Mouse (Mus musculus) limb, embryonic 14.5 days (tissue): Measurements from ENCODE around the gene Cyp4x1. TPM values are rescaled to one million over a fixed set of nuclear protein-coding genes. Genes with fewer than 3 reads are reported as not detected.

Experiments used
- ATAC-seq: fragments of 200-750 bp; cut with Nextera tagmentation; 2 replicates; pipeline ENCODE4 v1.8.0; 2017; ENCODE audit warnings: low read depth, moderate number of reproducible peaks, moderate TSS enrichment; ENCODE audit not compliant: low FRiP score
- DNase-seq: peaks from one replicate; pipeline ENCODE4 v3.0.0-alpha.2; 2015; ENCODE audit warnings: low spot score
- H3K27ac ChIP-seq: fragments of 300-500 bp; sonication (generic); replicated peaks from 2 replicates; pipeline ENCODE4 v1.5.1; 2014; ENCODE audit warnings: low read depth, mild to moderate bottlenecking, low read length, moderate library complexity, mixed read lengths
- H3K27me3 ChIP-seq: fragments of 300-500 bp; sonication (generic); 2 replicates; pipeline ENCODE4 v1.6.1; 2014; ENCODE audit warnings: low read length, mixed read lengths; ENCODE audit not compliant: control insufficient read depth, insufficient read depth
- H3K36me3 ChIP-seq: fragments of 300-500 bp; sonication (generic); 2 replicates; pipeline ENCODE4 v1.6.1; 2014; ENCODE audit warnings: mild to moderate bottlenecking, low read length, moderate library complexity, mixed read lengths; ENCODE audit not compliant: control insufficient read depth, insufficient read depth
- H3K4me1 ChIP-seq: fragments of 300-500 bp; sonication (generic); 2 replicates; pipeline ENCODE4 v1.6.1; 2014; ENCODE audit warnings: antibody characterized with exemption, low read length, mixed read lengths; ENCODE audit not compliant: control insufficient read depth, insufficient read depth
- H3K4me2 ChIP-seq: fragments of 300-500 bp; sonication (generic); replicated peaks from 2 replicates; pipeline ENCODE4 v1.6.1; 2014; ENCODE audit warnings: low read depth, mild to moderate bottlenecking, low read length, moderate library complexity; ENCODE audit not compliant: severe bottlenecking
- H3K4me3 ChIP-seq: fragments of 300-500 bp; sonication (generic); replicated peaks from 2 replicates; pipeline ENCODE4 v1.5.1; 2014; ENCODE audit warnings: low read length
- H3K9ac ChIP-seq: fragments of 300-500 bp; sonication (generic); 2 replicates; pipeline ENCODE4 v1.6.1; 2014; ENCODE audit warnings: mild to moderate bottlenecking, low read depth, low read length, moderate library complexity; ENCODE audit not compliant: severe bottlenecking
- H3K9me3 ChIP-seq: fragments of 300-500 bp; sonication (generic); 2 replicates; pipeline ENCODE4 v1.6.1; 2016; ENCODE audit warnings: low read length; ENCODE audit not compliant: control insufficient read depth
- POLR2A ChIP-seq: fragments of 200-500 bp; IDR thresholded peaks from 2 replicates; pipeline ENCODE4 v1.8.0; 2012; ENCODE audit warnings: inconsistent platforms, mild to moderate bottlenecking, moderate library complexity, borderline replicate concordance; ENCODE audit not compliant: insufficient read depth, insufficient read length; ENCODE audit errors: extremely low read depth
- WGBS: fragments of 180-500 bp; shearing (Covaris S2); extraction: QIAGEN DNeasy Blood & Tissue Kit; methylation state at CpG from one replicate; pipeline ENCODE4 v1.1.7; 2014; 5-methylcytosine and 5-hydroxymethylcytosine counted together
- polyA plus RNA-seq, 2 experiments: library from polyadenylated mRNA; depleted of rRNA in 1 of 2; stranded (reverse) in 1 of 2; unstranded in 1 of 2; fragments of >200 nt; fragmentation: Nextera tagmentation in 1 of 2; extraction: Ambion mirVana in 1 of 2; gene quantifications; 2 replicates each; pipeline versions ENCODE4 v1.2.1 to v1.2.3; 2012 to 2014

Gene Cyp4x1
- polyA plus RNA-seq, 2 experiments, result 0.03 TPM; not detected in 1

GRCm38 (mm10) chr4:115096435-115097145 is 37.5 kb downstream of the Cyp4x1 start:
- peaks cover 12% of the 10 kb centered on the region for H3K4me1 ChIP-seq
- H3K4me3 ChIP-seq, result no peak overlapping the region
- H3K27me3 ChIP-seq, result peaks cover 31% of the 10 kb centered on the region
- no peak overlapping the region for H3K9ac ChIP-seq
- H3K27ac ChIP-seq, result no peak overlapping the region
- no peak for DNase-seq
- no peaks in the 10 kb centered on the region for H3K36me3 ChIP-seq
- TF ChIP-seq POLR2A, result no peak
- H3K4me2 ChIP-seq, result peak overlapping the region; percentile 26; the same call in 1 of the 2 replicates
- no peaks in the 10 kb centered on the region for H3K9me3 ChIP-seq
- WGBS, result 9% methylated on average over 11 of the region's 11 CpGs
- ATAC-seq, result no peak

GRCm38 (mm10) chr4:115095671-115096434 is 38.2 kb downstream of the Cyp4x1 start:
- Histone ChIP-seq H3K27me3 (peaks cover 31% of the 10 kb centered on the region), H3K4me1 (peaks cover 12% of the 10 kb centered on the region), H3K36me3 (no peaks in the 10 kb centered on the region), H3K27ac (no peak overlapping the region), H3K9ac (peak overlapping the region; percentile 44), H3K4me3 (peak overlapping the region; percentile 16), H3K9me3 (no peaks in the 10 kb centered on the region), H3K4me2 (peak overlapping the region; percentile 61)
- DNase-seq (no peak), ATAC-seq (peak; percentile 43; the same call in 1 of the 2 replicates)
- WGBS, result under 1% methylated on average over 23 of the region's 31 CpGs
- TF ChIP-seq POLR2A, result no peak

- Histone ChIP-seq H3K4me1 (peaks cover 12% of the 10 kb centered on the region), H3K36me3 (no peaks in the 10 kb centered on the region), H3K9ac (no peak overlapping the region), H3K4me2 (no peak overlapping the region), H3K4me3 (no peak overlapping the region), H3K9me3 (no peaks in the 10 kb centered on the region), H3K27me3 (peaks cover 34% of the 10 kb centered on the region), H3K27ac (no peak overlapping the region)
- TF ChIP-seq POLR2A, result no peak
- ATAC-seq (no peak), DNase-seq (no peak)
- WGBS, result 77% methylated on average over 2 of the region's 2 CpGs
Observed at GRCm38 (mm10) chr4:115094056-115094455, 40.0 kb downstream of the Cyp4x1 start.

- Histone ChIP-seq H3K9me3 (no peaks in the 10 kb centered on the region), H3K4me1 (peaks cover 12% of the 10 kb centered on the region), H3K27ac (no peak overlapping the region), H3K27me3 (peaks cover 40% of the 10 kb centered on the region), H3K36me3 (no peaks in the 10 kb centered on the region), H3K4me3 (no peak overlapping the region), H3K4me2 (no peak overlapping the region), H3K9ac (no peak overlapping the region)
- DNase-seq (no peak), ATAC-seq (no peak)
- WGBS, result 71% methylated on average over 4 of the region's 4 CpGs
- TF ChIP-seq POLR2A, result no peak
Observed at GRCm38 (mm10) chr4:115093331-115093864, 40.7 kb downstream of the Cyp4x1 start.

GRCm38 (mm10) chr4:115091806-115092205 is 42.3 kb downstream of the Cyp4x1 start:
- H3K27me3 ChIP-seq, result peaks cover 39% of the 10 kb centered on the region
- H3K36me3 ChIP-seq, result no peaks in the 10 kb centered on the region
- DNase-seq (no peak), ATAC-seq (no peak)
- no peak for TF ChIP-seq POLR2A
- no peak overlapping the region for H3K27ac ChIP-seq
- H3K4me2 ChIP-seq, result no peak overlapping the region
- no peak overlapping the region for H3K4me3 ChIP-seq
- H3K9me3 ChIP-seq, result no peaks in the 10 kb centered on the region
- 59% methylated on average over 3 of the region's 3 CpGs for WGBS
- no peak overlapping the region for H3K9ac ChIP-seq
- H3K4me1 ChIP-seq, result peaks cover 10% of the 10 kb centered on the region
